Mouse (Mus musculus) activated CD4-positive, CD25-positive, alpha-beta regulatory T cell, adult 4 months (primary cell): ENCODE measurements around the gene Pcsk5. TPM values are rescaled to one million over a fixed set of nuclear protein-coding genes. Genes with fewer than 3 reads are reported as not detected.

Experiments
- ATAC-seq: one replicate; pipeline ENCODE4 v1.8.0; 2017
- polyA plus RNA-seq, 2 experiments: library from polyadenylated mRNA; unstranded; fragments of 100-300 nt; shearing (Covaris generic); gene quantifications; one replicate each; pipeline ENCODE4 v1.2.1; 2017

The Pcsk5 gene
- polyA plus RNA-seq, 2 experiments from 2014 or later = not detected

DNA sequence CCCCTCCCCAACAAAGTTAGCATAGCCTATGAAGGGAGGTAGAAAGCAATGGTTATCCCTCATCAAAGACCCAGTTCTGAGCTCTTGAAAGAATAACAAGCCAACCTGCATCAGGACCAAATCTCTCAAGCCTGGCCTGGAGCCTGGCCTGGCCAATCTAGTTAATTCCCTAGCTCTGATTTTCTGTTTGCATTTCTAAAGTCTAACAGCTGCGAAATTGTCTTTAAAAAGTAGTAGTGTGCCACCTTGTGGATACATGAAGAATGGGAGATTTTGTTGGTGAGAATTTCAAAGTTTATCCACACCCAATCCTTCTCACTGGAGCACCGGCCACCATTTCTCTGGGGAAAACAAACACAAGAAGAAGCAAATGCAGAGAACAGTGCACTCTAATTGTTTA, 449.0 kb downstream of the Pcsk5 start:
- ATAC-seq = no peak

GRCm38 (mm10) chr19:17386424-17386823, 451.0 kb downstream of the Pcsk5 start:
- no peak for ATAC-seq

DNA sequence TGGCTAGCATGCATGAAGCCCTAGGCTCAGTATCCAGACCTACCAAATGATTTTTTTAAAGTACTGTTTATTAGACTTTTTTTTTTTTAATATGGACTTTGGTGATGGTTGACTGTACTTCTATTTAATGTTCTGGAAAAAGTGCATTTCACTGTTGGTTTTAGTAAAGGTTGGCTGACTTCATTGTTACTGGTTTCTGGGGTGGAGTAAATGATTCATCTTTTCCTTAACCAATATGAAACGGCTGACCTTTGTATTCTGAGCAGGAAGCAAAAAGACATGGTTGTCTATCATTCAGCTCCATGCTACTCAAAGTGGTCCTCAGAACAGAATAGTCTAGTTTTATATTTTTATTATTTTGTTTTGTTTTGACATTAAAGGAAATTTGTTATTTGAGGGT, 452.0 kb downstream of the Pcsk5 start:
- ATAC-seq = no peak

DNA sequence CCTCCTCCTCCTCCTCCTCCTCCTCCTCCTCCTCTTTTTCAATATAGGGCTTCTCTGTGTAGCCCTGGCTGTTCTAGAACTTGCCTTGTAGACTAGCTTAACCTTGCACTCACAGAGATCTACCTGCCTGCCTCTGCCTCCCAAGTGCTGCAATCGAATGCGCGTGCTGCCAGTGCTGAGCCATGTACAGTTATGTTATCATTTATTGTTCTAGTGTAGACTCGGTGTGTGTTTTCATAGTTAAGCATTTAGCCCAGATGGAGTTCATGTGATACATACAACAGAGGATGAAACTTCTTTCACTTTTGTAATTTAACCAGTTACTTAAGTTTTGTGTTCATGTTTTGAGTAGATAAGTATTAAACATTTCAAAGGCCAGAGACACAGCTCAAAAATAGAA, 452.4 kb downstream of the Pcsk5 start:
- ATAC-seq = no peak

GRCm38 (mm10) chr19:17382807-17383397, 454.5 kb downstream of the Pcsk5 start:
- ATAC-seq = no peak
